Mouse (Mus musculus): ENCODE results near the gene Fam50b. TPM values are rescaled to one million over a fixed set of nuclear protein-coding genes. Genes with fewer than 3 reads are reported as not detected.

Fam50b gene
- total and polyA plus RNA-seq, 2 experiments from 2014 or later = not detected

- TF ChIP-seq CTCF (IDR thresholded peaks at IDR 0.05; ENCODE audit: low read depth) (no peak), EP300 (IDR thresholded peaks at IDR 0.05; ENCODE audit: low read depth) (peak; percentile 74; the same call in 1 of the 2 replicates)
- WGBS = 44% methylated on average over 3 of the region's 3 CpGs
- no peaks in the 10 kb centered on the region for H3K27me3 ChIP-seq (ENCODE audit: control insufficient read depth, insufficient read depth, low read length)
- ATAC-seq (ENCODE audit: insufficient read depth, low read depth) (peak; percentile 70), DNase-seq (ENCODE audit: low spot score) (peak; percentile 77)
- no peaks in the 10 kb centered on the region for H3K9me3 ChIP-seq (replicated peaks; ENCODE audit: control insufficient read depth, low read length)
- H3K27ac ChIP-seq (ENCODE audit: low read depth) = peak overlapping the region; percentile 12; the same call in 1 of the 2 replicates
- H3K4me2 ChIP-seq (ENCODE audit: low read depth, low read length) = no peak overlapping the region
- no peak overlapping the region for H3K9ac ChIP-seq (replicated peaks; ENCODE audit: low read depth, low read length)
- no peaks in the 10 kb centered on the region for H3K36me3 ChIP-seq (replicated peaks; ENCODE audit: control insufficient read depth, insufficient read depth, low read length)
- H3K4me3 ChIP-seq (ENCODE audit: low read depth, low read length) = no peak overlapping the region
- H3K4me1 ChIP-seq (ENCODE audit: control insufficient read depth, insufficient read depth) = peaks cover 24% of the 10 kb centered on the region
Observed at GRCm38 (mm10) chr13:34789176-34789818, 54.6 kb downstream of the Fam50b start.

GRCm38 (mm10) chr13:34793066-34793465 is 58.4 kb downstream of the Fam50b start:
- Histone ChIP-seq H3K9me3 (replicated peaks; ENCODE audit: control insufficient read depth, low read length) (no peaks in the 10 kb centered on the region), H3K36me3 (replicated peaks; ENCODE audit: control insufficient read depth, insufficient read depth, low read length) (no peaks in the 10 kb centered on the region), H3K4me1 (ENCODE audit: control insufficient read depth, insufficient read depth) (peaks cover 24% of the 10 kb centered on the region), H3K27me3 (ENCODE audit: control insufficient read depth, insufficient read depth, low read length) (no peaks in the 10 kb centered on the region), H3K9ac (replicated peaks; ENCODE audit: low read depth, low read length) (no peak overlapping the region), H3K27ac (ENCODE audit: low read depth) (no peak overlapping the region), H3K4me3 (ENCODE audit: low read depth, low read length) (no peak overlapping the region), H3K4me2 (ENCODE audit: low read depth, low read length) (no peak overlapping the region)
- DNase-seq (ENCODE audit: low spot score) (no peak), ATAC-seq (ENCODE audit: insufficient read depth, low read depth) (no peak)
- TF ChIP-seq EP300 (IDR thresholded peaks at IDR 0.05; ENCODE audit: low read depth) = no peak
- no peak for TF ChIP-seq CTCF (IDR thresholded peaks at IDR 0.05; ENCODE audit: low read depth)
- WGBS = 44% methylated on average over 7 of the region's 7 CpGs

- Histone ChIP-seq H3K4me1 (ENCODE audit: control insufficient read depth, insufficient read depth) (peaks cover 17% of the 10 kb centered on the region), H3K9me3 (replicated peaks; ENCODE audit: control insufficient read depth, low read length) (no peaks in the 10 kb centered on the region), H3K9ac (replicated peaks; ENCODE audit: low read depth, low read length) (no peak overlapping the region), H3K27me3 (ENCODE audit: control insufficient read depth, insufficient read depth, low read length) (no peaks in the 10 kb centered on the region), H3K27ac (ENCODE audit: low read depth) (peak overlapping the region; percentile 3; the same call in 1 of the 2 replicates), H3K4me2 (ENCODE audit: low read depth, low read length) (no peak overlapping the region), H3K4me3 (ENCODE audit: low read depth, low read length) (no peak overlapping the region), H3K36me3 (replicated peaks; ENCODE audit: control insufficient read depth, insufficient read depth, low read length) (no peaks in the 10 kb centered on the region)
- DNase-seq (ENCODE audit: low spot score) (peak; percentile 65), ATAC-seq (ENCODE audit: insufficient read depth, low read depth) (peak; percentile 37; the same call in 1 of the 2 replicates)
- 15% methylated on average over 2 of the region's 2 CpGs for WGBS
- peak; percentile 54 for TF ChIP-seq CTCF (IDR thresholded peaks at IDR 0.05; ENCODE audit: low read depth)
- no peak for TF ChIP-seq EP300 (IDR thresholded peaks at IDR 0.05; ENCODE audit: low read depth)
Observed at GRCm38 (mm10) chr13:34793816-34794215, 59.2 kb downstream of the Fam50b start.

GRCm38 (mm10) chr13:34794426-34794825 is 59.8 kb downstream of the Fam50b start:
- Histone ChIP-seq H3K4me1 (ENCODE audit: control insufficient read depth, insufficient read depth) (peaks cover 11% of the 10 kb centered on the region; the same call in 1 of the 2 replicates), H3K27me3 (ENCODE audit: control insufficient read depth, insufficient read depth, low read length) (no peaks in the 10 kb centered on the region), H3K9me3 (replicated peaks; ENCODE audit: control insufficient read depth, low read length) (no peaks in the 10 kb centered on the region), H3K27ac (ENCODE audit: low read depth) (no peak overlapping the region), H3K36me3 (replicated peaks; ENCODE audit: control insufficient read depth, insufficient read depth, low read length) (no peaks in the 10 kb centered on the region), H3K4me3 (ENCODE audit: low read depth, low read length) (no peak overlapping the region), H3K4me2 (ENCODE audit: low read depth, low read length) (no peak overlapping the region), H3K9ac (replicated peaks; ENCODE audit: low read depth, low read length) (no peak overlapping the region)
- no peak for TF ChIP-seq CTCF (IDR thresholded peaks at IDR 0.05; ENCODE audit: low read depth)
- no peak for TF ChIP-seq EP300 (IDR thresholded peaks at IDR 0.05; ENCODE audit: low read depth)
- peak; percentile 57 for ATAC-seq (ENCODE audit: insufficient read depth, low read depth)
- peak; percentile 22 for DNase-seq (ENCODE audit: low spot score)
- 42% methylated on average over 2 of the region's 2 CpGs for WGBS

Other genes starting within 250 kb of the Fam50b start
- gene Pxdc1, start 81.4 kb upstream of the Fam50b start, total RNA-seq (2014; rRNA removed; ENCODE audit: low replicate concordance) = 29.5 and 31.2 TPM in 2 replicates
- 15.9 and 16.5 TPM in 2 replicates for gene Pxdc1, start 81.4 kb upstream of the Fam50b start, polyA plus RNA-seq (2015; fragmentation: Nextera tagmentation; extraction: Ambion mirVana)
- 16.7 and 22.9 TPM in 2 replicates for gene Prpf4b, start 140.5 kb downstream of the Fam50b start, total RNA-seq (2014; rRNA removed; ENCODE audit: low replicate concordance)
- gene Prpf4b, start 140.5 kb downstream of the Fam50b start, polyA plus RNA-seq (2015; fragmentation: Nextera tagmentation; extraction: Ambion mirVana) = 32.8 and 37.4 TPM in 2 replicates
- 0.15 TPM in 1 of 2 replicates, not detected in the other for gene Fam217a, start 189.5 kb downstream of the Fam50b start, total RNA-seq (2014; rRNA removed; ENCODE audit: low replicate concordance)
- gene Fam217a, start 189.5 kb downstream of the Fam50b start, polyA plus RNA-seq (2015; fragmentation: Nextera tagmentation; extraction: Ambion mirVana) = 0.99 and 1.9 TPM in 2 replicates
- gene 4933417A18Rik, start 189.6 kb downstream of the Fam50b start, total RNA-seq (2014; rRNA removed; ENCODE audit: low replicate concordance) = not detected in 2 replicates
- gene 4933417A18Rik, start 189.6 kb downstream of the Fam50b start, polyA plus RNA-seq (2015; fragmentation: Nextera tagmentation; extraction: Ambion mirVana) = not detected in 2 replicates
- gene Eci3, start 229.0 kb downstream of the Fam50b start, total RNA-seq (2014; rRNA removed; ENCODE audit: low replicate concordance) = not detected in 2 replicates
- 0.18 and 0.56 TPM in 2 replicates for gene Eci3, start 229.0 kb downstream of the Fam50b start, polyA plus RNA-seq (2015; fragmentation: Nextera tagmentation; extraction: Ambion mirVana)

Data from heart, postnatal 0 days (tissue).